Mouse (Mus musculus): ENCODE data around the gene Syne2.
A peak's percentile ranks its signal among the peaks of the same experiment; 100 is the strongest.

Gene Syne2

GRCm38 (mm10) chr12:75873546-75874235 is 55.8 kb downstream of the Syne2 start:
- DNase-seq, result peak in 1 of 2 experiments; percentile 36

- no peak for DNase-seq
Measured at GRCm38 (mm10) chr12:75874287-75874994, 56.5 kb downstream of the Syne2 start.

- DNase-seq, result no peak
Measured at GRCm38 (mm10) chr12:75879636-75880317, 61.8 kb downstream of the Syne2 start.

GRCm38 (mm10) chr12:75881554-75881953 is 63.6 kb downstream of the Syne2 start:
- no peak for DNase-seq

- DNase-seq, result no peak
Measured at GRCm38 (mm10) chr12:75886161-75886560, 68.2 kb downstream of the Syne2 start.

- no peak for DNase-seq
Measured at GRCm38 (mm10) chr12:75886946-75887345, 69.0 kb downstream of the Syne2 start.

GRCm38 (mm10) chr12:75888721-75889120 is 70.8 kb downstream of the Syne2 start:
- DNase-seq, result no peak

- DNase-seq, result no peak
Measured at GRCm38 (mm10) chr12:75891206-75891605, 73.3 kb downstream of the Syne2 start.

GRCm38 (mm10) chr12:75893392-75893791 is 75.5 kb downstream of the Syne2 start:
- peak in 1 of 2 experiments; percentile 18 for DNase-seq

- DNase-seq, result peak in 1 of 2 experiments; percentile 27
Measured at GRCm38 (mm10) chr12:75894316-75894997, 76.5 kb downstream of the Syne2 start.

- no peak for DNase-seq
Measured at GRCm38 (mm10) chr12:75894998-75895331, 77.0 kb downstream of the Syne2 start.

- DNase-seq, result no peak
Measured at GRCm38 (mm10) chr12:75897793-75898192, 79.9 kb downstream of the Syne2 start.

GRCm38 (mm10) chr12:75901721-75902120 is 83.8 kb downstream of the Syne2 start:
- no peak for DNase-seq

- DNase-seq, result no peak
Measured at GRCm38 (mm10) chr12:75904068-75904467, 86.1 kb downstream of the Syne2 start.

- DNase-seq, result no peak
Measured at GRCm38 (mm10) chr12:75905304-75905703, 87.4 kb downstream of the Syne2 start.

GRCm38 (mm10) chr12:75908466-75908865 is 90.5 kb downstream of the Syne2 start:
- no peak for DNase-seq

GRCm38 (mm10) chr12:75915694-75916093 is 97.8 kb downstream of the Syne2 start:
- DNase-seq, result no peak

GRCm38 (mm10) chr12:75918415-75918814 is 100.5 kb downstream of the Syne2 start:
- DNase-seq, result no peak

- peak; percentile 21 to 51 for DNase-seq
Measured at GRCm38 (mm10) chr12:75918914-75919313, 101.0 kb downstream of the Syne2 start.

GRCm38 (mm10) chr12:75922900-75923299 is 105.0 kb downstream of the Syne2 start:
- no peak for DNase-seq

GRCm38 (mm10) chr12:75924852-75925251 is 106.9 kb downstream of the Syne2 start:
- DNase-seq, result no peak

- no peak for DNase-seq
Measured at GRCm38 (mm10) chr12:75927596-75927995, 109.7 kb downstream of the Syne2 start.

GRCm38 (mm10) chr12:75933561-75933960 is 115.6 kb downstream of the Syne2 start:
- DNase-seq, result no peak

Data from cerebellum, postnatal 25 days (tissue).